Mouse (Mus musculus): ENCODE results near the gene Drg2. TPM values are rescaled to one million over a fixed set of nuclear protein-coding genes. Genes with fewer than 3 reads are reported as not detected.
"Not testable (repeated sequence)": the region's sequence is repeated elsewhere in the genome, so short reads cannot be mapped to it uniquely, and the experiment has no call there.

Drg2 gene
- 10 to 100 TPM; 68.7 to 74.0 TPM for total RNA-seq (2021)
- long read RNA-seq, transcript Drg2-201 (13 exons, 1,788 nt), result major isoform, 51 of 63 reads
- long read RNA-seq, partial matches to known transcripts, result 3 of 63 reads
- long read RNA-seq, other reads (novel, unspliced or antisense), result 9 of 63 reads

DNA sequence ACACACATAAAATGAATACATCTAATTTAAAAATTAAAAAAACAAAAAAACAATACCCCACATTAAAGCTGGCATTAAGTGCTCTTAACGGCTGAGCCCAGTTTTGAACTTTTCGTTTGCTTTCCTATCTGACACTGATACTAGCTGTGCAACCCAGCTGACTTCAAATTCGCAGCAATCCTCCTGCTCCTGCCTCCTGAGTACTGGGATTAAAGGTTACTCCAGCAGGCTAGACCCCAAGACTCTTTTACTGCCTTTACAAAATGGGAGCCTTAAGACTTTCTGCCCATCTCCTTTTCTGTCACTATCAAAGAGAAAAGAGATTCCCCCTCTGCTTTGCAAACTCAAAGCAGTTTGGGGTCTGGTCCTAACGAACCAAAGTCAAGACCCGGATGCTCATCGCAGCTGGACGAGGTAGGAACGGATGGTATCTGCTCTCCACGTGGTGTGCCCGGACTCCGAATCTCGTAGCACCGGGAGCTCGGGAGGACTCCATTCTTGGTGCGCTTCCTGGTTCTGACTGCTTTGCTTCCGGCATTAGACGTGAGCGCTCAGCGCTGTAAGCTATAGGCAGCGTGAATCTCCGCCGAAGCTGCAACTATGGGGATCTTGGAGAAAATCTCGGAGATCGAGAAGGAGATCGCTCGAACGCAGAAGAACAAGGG is at the start of gene Drg2:
Gene Drg2 (plus strand): TSS at position 512 of the 665 bp plus-strand sequence.
- peak; percentile 83 to 90 for DNase-seq (ENCODE audit: low spot score in 2 of 2)

DNA sequence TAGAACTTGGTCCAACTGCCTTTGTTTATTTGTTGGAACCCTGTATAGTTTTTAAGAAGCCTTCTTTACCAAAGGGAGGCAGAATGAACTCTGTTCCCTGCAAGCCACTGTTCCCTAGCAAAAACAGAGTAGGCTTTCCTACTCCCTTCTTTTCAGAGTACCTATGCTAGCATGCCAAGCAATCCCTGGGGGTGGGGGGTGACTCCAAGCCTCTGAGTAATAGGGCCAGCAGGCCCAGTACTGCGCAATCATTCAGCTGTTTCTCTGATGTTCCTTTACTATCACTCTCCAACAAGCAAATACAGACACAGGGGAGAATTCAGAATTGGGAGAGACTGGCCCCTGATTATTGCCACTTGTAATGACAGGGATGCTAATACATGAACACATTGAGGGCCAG is 47.8 kb upstream of the Drg2 start:
- DNase-seq (ENCODE audit: low spot score in 2 of 2), result peak in 1 of 2 experiments; percentile 46

DNA sequence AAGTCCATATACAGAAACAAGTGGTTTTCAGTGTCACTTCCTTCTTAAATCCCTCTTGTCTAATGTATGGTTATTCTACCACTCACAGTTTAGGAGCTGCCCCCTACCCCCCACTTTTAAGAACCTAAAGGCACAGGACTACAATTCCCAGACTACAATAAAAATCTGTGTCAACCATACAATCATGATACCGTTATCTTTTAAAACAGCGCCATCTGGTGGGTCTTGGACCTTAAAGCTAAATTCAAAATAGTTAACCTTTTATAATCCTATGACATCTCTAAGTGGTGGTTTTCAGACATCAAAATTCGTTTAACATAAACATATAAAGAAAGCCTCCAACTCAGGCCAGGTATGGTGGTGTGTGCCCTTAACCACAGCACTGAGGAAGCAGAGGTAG is 42.2 kb upstream of the Drg2 start:
- DNase-seq (ENCODE audit: low spot score in 2 of 2), result peak; percentile 37 to 88

DNA sequence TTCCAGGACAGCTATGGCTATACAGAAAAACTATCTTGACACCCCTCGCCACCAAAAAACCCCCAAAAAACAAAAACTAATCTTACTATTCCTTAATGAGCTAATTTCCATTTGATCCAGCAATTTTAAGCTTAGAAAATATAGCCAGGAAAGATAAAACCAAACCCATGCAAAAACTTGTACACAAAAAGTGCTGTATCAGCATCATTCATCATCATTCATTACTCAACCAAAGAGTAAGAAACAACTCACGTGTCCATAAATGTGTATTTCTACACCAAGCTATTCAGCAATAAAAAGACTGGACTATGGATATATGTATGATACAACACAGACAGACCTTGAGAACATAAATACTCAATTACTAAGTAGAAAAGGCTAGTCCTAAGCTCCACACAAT is 41.5 kb upstream of the Drg2 start:
- no peak for DNase-seq (ENCODE audit: low spot score in 2 of 2)

DNA sequence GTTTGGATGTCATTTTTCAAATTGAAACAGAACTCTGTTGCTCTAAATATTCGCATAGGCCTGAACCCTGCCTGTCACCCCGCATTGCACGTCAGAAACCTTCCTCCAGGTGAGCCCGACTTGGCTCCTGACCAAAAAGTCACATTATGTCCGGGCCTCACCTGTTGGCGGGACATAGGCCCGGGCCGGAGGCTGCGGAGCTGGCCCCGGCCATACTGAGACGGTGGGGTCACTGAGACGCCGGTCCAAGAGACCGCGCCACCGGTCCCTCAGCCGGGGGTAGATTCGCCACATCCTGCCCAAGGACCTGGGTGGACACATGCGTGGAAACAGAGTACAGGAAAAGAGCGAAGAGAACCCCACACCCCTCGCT is 37.8 kb upstream of the Drg2 start:
- no peak for DNase-seq (ENCODE audit: low spot score in 2 of 2)

DNA sequence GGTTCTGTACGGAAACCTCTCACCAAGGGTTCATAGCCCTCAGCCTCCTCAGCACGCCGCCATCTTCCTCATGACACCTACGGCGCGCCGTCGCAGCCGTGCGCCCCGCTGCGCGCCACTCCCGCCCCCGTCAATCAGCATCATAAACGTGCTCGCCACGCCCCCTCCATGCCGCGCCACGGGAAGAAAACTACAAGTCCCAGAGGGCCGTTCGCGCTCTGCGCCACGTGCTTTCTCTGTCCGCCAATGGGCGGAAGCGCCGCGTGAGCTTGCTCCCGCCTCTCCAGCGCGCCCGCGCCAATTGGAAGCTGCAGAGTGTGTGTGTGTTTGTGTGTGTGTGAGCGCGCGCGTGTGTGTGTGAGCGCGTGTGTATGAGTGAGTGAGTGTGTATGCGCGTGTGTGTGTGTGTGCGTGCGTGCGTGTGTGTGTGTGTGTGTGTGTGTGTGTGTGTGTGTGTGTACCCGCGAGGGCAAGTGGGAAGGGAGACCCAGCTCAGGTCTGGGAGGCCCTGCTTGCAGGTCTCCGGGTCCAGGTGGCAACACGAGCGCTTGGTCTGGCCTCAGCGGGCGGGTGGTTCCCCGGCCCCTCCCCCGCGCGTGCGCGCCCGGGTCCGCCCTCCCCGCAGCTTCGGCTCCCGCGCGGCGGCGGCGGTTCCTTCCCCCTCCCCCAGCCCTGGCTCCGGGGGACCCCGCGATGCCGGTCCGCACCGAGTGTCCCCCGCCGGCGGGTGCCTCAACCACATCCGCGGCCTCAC is 37.3 kb upstream of the Drg2 start, which contains the start of gene Gid4:
Gene Gid4 (plus strand): TSS at position 183 of the 754 bp plus-strand sequence.
- peak; percentile 99 to 100 for DNase-seq (ENCODE audit: low spot score in 2 of 2)

DNA sequence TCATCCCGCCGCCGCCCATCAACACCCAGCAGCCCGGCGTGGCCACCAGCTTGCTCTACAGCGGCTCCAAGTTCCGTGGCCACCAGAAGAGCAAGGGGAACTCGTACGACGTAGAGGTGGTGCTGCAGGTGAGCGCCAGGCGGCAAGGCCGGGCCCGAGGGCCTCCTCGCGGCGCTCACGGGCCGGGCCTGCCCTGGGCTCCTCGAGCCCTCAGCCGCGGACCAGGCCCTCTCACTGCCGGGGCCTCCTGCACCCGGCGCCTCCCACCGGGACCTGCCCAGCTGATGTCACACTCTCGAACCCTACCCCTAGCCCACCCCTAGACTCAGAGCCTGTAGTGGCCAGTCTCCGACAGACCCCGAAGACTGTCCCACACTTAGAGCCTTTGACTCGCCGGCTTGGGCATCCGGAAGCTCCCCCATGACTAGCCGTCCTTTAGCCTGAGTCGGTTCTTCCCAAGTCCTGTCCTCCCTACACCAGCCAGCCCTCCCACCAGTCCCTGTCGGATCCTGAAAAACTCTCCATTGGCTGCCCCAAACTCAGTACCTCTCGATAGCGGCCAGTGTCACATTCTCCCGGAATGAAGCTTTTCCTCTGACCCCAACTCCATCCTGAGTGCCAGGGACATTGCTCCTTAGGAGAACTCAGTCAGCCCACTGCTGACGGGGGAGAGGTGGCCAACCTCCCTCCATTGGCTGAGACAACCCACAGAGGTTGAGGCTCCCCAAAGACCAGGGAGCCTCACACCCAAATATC is 36.5 kb upstream of the Drg2 start, which contains the start of gene Atpaf2:
Gene Atpaf2 (minus strand): TSS at position 741 of the 756 bp plus-strand sequence.
- peak in 1 of 2 experiments; percentile 17 for DNase-seq (ENCODE audit: low spot score in 2 of 2)

DNA sequence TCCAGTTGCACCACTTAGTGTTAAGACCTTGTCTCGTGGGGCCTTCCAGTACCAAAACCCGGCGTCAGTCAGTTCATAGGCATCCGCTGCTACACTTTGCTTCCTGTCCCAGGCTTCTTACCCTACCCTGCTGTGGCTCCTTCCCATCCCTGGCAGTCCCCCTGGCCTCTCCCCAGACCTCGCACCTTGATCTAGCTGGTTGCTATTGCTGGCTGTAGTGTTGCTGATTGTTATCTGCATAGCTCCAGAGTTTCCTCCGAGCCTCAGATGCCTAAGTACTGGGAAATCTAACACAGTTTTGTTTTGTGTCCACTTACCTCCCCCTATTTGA is 36.0 kb upstream of the Drg2 start:
- no peak for DNase-seq (ENCODE audit: low spot score in 2 of 2)

DNA sequence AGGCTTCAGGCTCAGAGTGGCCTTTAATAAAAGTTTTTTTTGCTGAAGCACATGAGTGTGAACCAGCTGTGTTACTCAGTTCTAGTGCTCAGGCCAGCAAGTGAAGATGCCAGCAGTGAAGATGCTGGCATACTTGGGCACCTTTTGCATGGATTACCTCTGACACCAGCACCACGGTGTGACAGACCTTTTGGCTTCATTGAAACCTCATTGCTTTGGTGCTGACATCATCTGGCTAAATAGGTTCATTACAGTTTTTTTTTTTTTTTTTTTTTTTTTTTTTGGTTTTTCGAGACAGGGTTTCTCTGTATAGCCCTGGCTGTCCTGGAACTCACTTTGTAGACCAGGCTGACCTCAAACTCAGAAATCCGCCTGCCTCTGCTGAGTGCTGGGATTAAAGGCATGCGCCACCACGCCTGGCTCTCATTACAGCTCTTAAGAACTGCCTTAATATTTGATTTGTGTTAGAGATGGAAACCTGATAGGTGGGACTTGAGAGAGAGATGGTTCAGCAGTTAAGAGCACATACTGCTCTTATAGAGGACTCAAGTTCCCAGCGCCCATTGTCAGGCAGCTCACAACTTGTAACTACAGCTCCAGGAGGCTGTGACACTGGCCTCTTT is 32.2 kb upstream of the Drg2 start:
- DNase-seq (ENCODE audit: low spot score in 2 of 2), result no peak

DNA sequence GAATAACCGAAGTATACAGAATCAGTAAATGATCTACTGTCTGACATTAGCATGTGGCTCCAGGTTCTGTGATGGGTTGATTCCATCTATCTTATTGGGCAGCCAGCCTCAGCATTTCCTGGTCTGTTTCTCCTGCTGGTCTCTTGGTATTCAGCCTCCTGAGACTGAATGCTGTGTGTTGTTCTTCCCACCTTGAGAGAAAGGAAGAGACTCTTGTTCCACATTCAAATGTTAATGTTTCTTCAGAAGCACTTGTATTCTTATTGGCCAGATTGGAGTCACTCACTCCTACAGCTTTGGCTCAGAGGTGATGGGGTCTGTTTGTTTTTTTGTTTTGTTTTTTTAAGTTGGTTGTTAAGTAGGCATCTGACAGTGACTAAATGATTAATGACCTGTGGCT is 31.4 kb upstream of the Drg2 start:
- no peak for DNase-seq (ENCODE audit: low spot score in 2 of 2)

DNA sequence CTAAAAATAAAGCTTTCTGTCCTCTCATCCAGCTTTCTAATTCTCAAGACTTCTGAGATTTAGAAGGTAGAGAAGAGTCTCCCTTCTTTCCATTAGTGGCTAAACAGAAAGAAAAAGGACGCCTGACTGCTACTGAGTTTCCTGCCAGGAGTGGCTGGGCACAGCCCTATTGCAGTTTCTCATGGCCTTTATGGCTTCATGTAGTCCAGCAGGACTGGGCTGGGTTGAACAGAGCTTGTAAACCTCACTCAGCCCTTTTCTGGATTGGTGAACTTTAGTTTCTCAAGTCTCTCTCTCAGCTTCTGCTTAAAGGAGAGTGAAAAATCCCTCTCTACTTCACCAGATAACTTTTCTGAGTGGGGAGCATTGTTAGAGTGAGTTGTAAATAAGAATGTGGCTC is 28.0 kb upstream of the Drg2 start:
- no peak for DNase-seq (ENCODE audit: low spot score in 2 of 2)

DNA sequence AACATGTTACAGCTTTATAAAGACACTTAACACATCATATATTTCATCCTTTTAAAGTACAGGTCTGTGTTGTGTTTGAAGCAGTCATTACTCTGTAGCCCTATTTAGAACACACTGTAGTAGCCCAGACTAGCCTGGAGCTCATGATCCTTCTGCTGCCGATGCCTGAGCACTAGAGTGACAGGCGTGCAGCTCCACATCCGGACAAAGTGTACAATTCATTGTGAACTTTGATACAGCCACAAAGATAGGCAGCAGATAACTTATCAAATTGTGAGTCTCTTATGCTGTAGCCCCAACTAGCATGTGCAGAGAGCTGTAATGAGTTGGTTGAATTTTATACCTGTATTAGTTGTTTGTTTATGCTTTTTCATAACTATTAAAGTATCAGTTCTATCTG is 26.8 kb upstream of the Drg2 start:
- DNase-seq (ENCODE audit: low spot score in 2 of 2), result no peak

DNA sequence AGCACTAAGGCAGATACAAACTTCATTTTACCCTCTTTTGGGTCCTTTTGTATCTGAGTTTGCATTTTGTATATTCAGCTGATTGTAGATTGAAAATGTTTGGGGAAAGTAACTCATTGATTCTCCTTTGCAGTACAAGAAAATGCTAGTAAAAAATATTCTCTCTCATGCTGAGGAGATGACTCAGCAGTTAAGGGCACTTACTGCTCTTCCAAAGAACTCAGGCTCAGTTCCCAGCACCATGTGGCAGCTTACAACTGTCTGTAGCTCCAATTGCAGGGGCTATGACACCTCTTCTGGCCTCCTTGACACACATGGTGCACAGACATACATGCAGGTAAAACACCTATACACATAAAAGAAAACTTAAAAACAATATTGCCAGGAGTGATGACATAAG is 20.9 kb upstream of the Drg2 start:
- DNase-seq (ENCODE audit: low spot score in 2 of 2), result no peak

DNA sequence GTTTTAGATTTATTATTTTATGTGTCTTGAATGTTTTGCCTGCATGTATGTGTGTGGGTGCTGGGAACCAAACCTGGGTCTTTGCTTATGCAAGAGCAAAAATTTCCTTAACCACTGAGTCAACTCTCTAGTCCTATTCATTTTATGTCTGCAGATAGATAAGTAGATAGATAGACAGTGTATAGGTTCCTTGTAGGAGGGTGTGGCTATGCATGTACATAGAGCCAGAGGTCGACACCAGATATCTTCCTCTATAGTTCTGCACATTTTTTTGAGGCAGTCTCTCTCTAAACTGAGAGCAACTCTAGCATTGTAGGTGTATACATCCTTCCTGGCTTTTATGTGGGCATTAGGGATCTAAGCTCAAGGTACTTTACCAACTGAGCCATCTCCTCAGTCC is 19.3 kb upstream of the Drg2 start:
- no peak for DNase-seq (ENCODE audit: low spot score in 2 of 2)

DNA sequence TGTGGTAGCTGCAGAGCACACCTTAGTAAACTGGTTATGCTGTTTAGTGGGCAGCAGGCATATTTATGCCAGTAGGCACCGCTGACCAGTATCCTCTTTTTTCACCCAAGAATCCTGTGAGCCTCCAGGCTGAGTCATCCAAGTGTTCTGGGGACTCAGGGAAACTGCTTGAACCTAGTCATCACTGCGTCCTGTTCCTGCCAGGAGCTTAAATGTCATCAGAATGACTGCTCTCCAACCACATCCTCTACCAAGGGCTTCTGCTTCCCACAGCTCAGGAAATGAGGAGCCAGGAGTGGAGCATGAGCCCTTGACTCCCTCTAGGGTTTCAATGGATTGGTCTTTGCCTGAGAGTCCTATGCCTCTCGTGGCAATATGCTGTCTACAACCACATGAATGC is 17.8 kb upstream of the Drg2 start:
- no peak for DNase-seq (ENCODE audit: low spot score in 2 of 2)

DNA sequence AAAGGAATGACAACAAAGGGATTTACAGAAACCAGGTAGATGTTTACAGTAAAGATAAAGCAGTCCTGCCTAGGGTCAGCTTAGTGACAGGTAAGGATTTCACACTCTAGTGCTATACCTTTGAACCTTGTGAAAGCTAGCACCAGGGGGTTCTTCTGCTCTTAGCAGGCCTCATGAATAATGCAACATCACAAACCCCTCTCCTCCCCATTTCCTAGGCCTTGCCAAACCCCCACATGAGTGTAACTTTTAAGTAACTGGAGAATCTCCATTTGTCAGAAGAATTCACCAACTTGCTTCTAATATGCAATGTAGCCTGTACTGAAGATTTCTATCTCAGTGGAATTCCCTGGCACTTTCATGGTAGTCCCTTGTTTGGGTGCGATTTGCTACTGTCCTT is 14.8 kb upstream of the Drg2 start:
- DNase-seq (ENCODE audit: low spot score in 2 of 2), result not testable (repeated sequence)

DNA sequence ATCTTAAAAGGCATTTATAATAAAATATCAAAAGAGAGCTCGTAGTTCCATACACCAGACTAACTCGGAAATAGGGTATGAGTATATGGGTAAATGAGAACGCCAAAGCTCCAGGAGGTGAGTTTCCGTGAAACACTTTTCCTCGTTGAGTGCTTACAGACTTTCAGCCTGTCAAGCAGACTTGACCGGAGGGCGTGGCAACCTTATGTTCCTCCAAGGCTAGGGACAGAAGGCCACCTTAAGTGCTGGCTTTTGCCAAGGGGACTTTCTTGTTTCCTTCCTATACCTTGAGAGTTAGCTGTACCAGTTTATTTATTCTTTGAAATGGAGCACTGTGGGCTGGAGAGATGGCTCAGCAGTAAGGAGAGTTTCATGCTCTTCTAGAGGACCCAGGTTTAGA is 14.2 kb upstream of the Drg2 start:
- DNase-seq (ENCODE audit: low spot score in 2 of 2), result no peak

DNA sequence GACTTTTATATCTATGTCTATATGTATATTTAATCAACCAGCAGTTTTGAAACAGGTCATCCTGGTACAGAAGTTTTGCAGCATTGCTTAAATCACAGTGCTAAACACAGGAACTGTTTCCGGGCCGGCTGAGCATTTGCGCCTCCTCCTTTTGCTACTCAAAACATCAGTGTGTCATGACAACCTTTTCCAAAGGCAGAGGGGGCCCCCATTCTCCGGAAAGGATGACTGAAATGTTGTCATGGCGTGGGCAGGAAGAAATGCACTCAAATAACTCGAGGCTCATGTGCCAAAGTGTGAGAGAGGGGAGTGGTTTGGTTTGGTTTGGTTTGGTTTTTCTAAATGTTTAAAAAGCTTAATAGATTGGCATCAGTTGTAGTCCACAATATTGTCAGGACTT is 11.5 kb upstream of the Drg2 start:
- peak in 1 of 2 experiments; percentile 28 for DNase-seq (ENCODE audit: low spot score in 2 of 2)

DNA sequence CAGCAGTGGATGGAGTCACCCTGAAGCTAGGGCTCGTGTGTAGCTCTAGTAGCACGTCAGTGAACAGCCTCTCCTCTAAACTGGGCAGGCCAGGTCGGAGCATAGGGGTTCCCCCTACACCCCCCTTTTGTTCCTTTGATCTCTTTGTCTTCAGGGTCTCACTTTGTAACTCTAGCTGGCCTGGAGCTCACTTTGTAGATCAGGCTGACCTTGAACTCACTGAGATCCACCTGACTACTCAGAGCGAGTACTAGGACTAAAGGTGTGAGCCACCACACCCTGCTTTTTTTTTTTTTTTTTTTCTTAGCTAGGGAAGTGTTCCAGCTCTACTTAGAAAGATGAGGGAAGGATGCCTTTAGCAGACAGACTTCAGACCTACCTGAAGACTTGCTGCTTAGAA is 10.4 kb upstream of the Drg2 start:
- no peak for DNase-seq (ENCODE audit: low spot score in 2 of 2)

DNA sequence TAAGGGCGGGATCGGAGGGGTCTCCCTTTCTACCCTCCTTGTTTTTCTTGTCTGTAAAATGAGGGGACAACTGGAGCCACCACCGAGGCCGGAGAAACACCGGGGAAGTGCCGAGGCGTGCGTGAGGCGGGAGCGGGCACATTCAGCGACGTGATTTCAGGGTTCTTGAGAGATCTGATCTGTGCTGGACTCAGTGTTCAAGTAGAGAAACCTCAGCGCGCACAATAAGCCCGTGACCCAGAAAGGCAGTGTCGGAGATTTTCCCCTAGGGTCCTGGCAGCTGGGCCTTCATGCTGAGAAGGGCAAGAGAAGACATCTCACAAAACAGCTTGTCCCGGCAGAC is 325 bp downstream of the Drg2 start:
- DNase-seq (ENCODE audit: low spot score in 2 of 2), result no peak

DNA sequence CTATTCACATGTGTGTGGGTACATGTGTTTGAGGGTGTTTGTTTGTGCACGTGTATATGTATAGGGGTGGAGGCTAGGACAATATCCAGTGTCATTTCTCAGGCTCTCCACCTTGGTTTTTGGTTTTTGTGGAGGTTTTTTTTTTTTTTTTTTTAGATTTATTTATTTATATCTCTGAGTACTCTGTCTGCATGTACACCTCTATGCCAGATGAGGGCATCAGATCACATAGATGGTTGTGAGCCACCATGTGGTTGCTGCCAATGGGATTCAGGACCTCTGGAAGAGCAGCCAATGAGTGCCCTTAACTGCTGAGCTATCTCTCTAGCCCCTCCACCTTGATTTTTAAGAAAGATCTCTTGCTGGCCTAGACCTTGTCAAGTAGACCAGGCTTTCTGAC is 3.6 kb downstream of the Drg2 start:
- no peak for DNase-seq (ENCODE audit: low spot score in 2 of 2)

DNA sequence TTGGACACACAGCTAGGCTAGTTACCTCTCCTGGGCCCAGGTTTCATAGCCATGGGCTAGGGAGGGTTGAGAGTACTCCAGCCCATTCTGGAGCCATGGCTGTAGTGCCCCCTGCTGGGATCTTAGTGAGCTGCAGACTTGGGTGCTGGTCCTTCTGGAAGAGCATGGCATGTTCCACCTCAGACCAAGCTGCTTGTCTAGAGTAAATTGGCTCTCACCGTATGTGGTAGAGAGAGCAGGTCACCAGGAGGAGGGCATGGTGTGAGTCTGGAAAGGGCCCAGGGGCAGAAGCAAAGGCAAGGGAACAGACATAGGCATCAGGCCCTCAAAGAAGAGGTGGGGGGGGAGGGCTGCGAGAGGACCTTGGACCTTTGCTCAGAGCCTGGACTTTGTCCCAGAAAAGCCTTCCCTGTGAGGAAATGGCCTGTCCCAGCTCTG is 11.6 kb downstream of the Drg2 start:
- DNase-seq (ENCODE audit: low spot score in 2 of 2), result peak in 1 of 2 experiments; percentile 37

Measured in layer of hippocampus, adult 18-20 months (tissue).